Mouse (Mus musculus): ENCODE measurements around the gene Rnf141. TPM values are rescaled to one million over a fixed set of nuclear protein-coding genes. Genes with fewer than 3 reads are reported as not detected.

The Rnf141 gene
- polyA plus RNA-seq, 1 experiment from 2014 or later, result 18.6 TPM

GRCm38 (mm10) chr7:110792201-110792600 lies 52.1 kb downstream of the Rnf141 start:
- peaks cover 13% of the 10 kb centered on the region for H3K4me1 ChIP-seq
- no peak overlapping the region for H3K9ac ChIP-seq
- H3K4me2 ChIP-seq, result no peak overlapping the region
- H3K9me3 ChIP-seq, result no peaks in the 10 kb centered on the region
- H3K36me3 ChIP-seq, result 0 out of 2 replicates have a peak, but pooled peaks cover 2% of the 10 kb centered on the region
- H3K27ac ChIP-seq, result no peak overlapping the region
- 74% methylated on average over 5 of the region's 5 CpGs for WGBS
- no peak for ATAC-seq (ENCODE audit: insufficient number of reproducible peaks, low FRiP score, low TSS enrichment, low read depth)
- H3K4me3 ChIP-seq, result no peak overlapping the region
- H3K27me3 ChIP-seq, result no peaks in the 10 kb centered on the region

GRCm38 (mm10) chr7:110790878-110791277 lies 53.4 kb downstream of the Rnf141 start:
- peaks cover 4% of the 10 kb centered on the region; the same call in 1 of the 2 replicates for H3K4me1 ChIP-seq
- H3K4me3 ChIP-seq, result no peak overlapping the region
- H3K4me2 ChIP-seq, result no peak overlapping the region
- H3K27ac ChIP-seq, result no peak overlapping the region
- no peak for ATAC-seq (ENCODE audit: insufficient number of reproducible peaks, low FRiP score, low TSS enrichment, low read depth)
- H3K36me3 ChIP-seq, result 0 out of 2 replicates have a peak, but pooled peaks cover 2% of the 10 kb centered on the region
- no peak overlapping the region for H3K9ac ChIP-seq
- H3K9me3 ChIP-seq, result no peaks in the 10 kb centered on the region
- WGBS, result 71% methylated on average over 8 of the region's 8 CpGs
- H3K27me3 ChIP-seq, result no peaks in the 10 kb centered on the region

GRCm38 (mm10) chr7:110787310-110787709 lies 56.9 kb downstream of the Rnf141 start:
- no peak overlapping the region for H3K4me3 ChIP-seq
- no peak overlapping the region for H3K27ac ChIP-seq
- H3K4me2 ChIP-seq, result no peak overlapping the region
- no peak for ATAC-seq (ENCODE audit: insufficient number of reproducible peaks, low FRiP score, low TSS enrichment, low read depth)
- H3K9me3 ChIP-seq, result no peaks in the 10 kb centered on the region
- H3K36me3 ChIP-seq, result 0 out of 2 replicates have a peak, but pooled peaks cover 2% of the 10 kb centered on the region
- H3K27me3 ChIP-seq, result no peaks in the 10 kb centered on the region
- WGBS, result 65% methylated on average over 6 of the region's 6 CpGs
- H3K4me1 ChIP-seq, result peaks cover 3% of the 10 kb centered on the region; the same call in 1 of the 2 replicates
- H3K9ac ChIP-seq, result no peak overlapping the region

- ATAC-seq (ENCODE audit: insufficient number of reproducible peaks, low FRiP score, low TSS enrichment, low read depth), result no peak
- WGBS, result 61% methylated on average over 3 of the region's 3 CpGs
- peaks cover 19% of the 10 kb centered on the region for H3K4me1 ChIP-seq
These were observed 58.5 kb downstream of the Rnf141 start for GRCm38 (mm10) chr7:110785741-110786146.

GRCm38 (mm10) chr7:110784965-110785364 lies 59.3 kb downstream of the Rnf141 start:
- H3K36me3 ChIP-seq, result no peaks in the 10 kb centered on the region
- no peaks in the 10 kb centered on the region for H3K27me3 ChIP-seq
- no peak overlapping the region for H3K4me3 ChIP-seq
- no peak overlapping the region for H3K27ac ChIP-seq
- no peaks in the 10 kb centered on the region for H3K9me3 ChIP-seq
- H3K9ac ChIP-seq, result no peak overlapping the region
- H3K4me1 ChIP-seq, result peaks cover 27% of the 10 kb centered on the region
- H3K4me2 ChIP-seq, result no peak overlapping the region
- ATAC-seq (ENCODE audit: insufficient number of reproducible peaks, low FRiP score, low TSS enrichment, low read depth), result no peak
- 48% methylated on average over 8 of the region's 8 CpGs for WGBS

More at GRCm38 (mm10) chr7:110785741-110786146, 58.5 kb downstream of the Rnf141 start:
- Histone ChIP-seq H3K36me3 (no peaks in the 10 kb centered on the region), H3K4me3 (no peak overlapping the region), H3K27me3 (no peaks in the 10 kb centered on the region), H3K9ac (no peak overlapping the region), H3K9me3 (no peaks in the 10 kb centered on the region), H3K27ac (no peak overlapping the region), H3K4me2 (no peak overlapping the region)

- Histone ChIP-seq H3K36me3 (no peaks in the 10 kb centered on the region), H3K4me1 (peaks cover 33% of the 10 kb centered on the region), H3K4me3 (no peak overlapping the region), H3K9me3 (no peaks in the 10 kb centered on the region), H3K27ac (no peak overlapping the region), H3K4me2 (no peak overlapping the region), H3K9ac (no peak overlapping the region), H3K27me3 (no peaks in the 10 kb centered on the region)
- 48% methylated on average over 10 of the region's 10 CpGs for WGBS
- no peak for ATAC-seq (ENCODE audit: insufficient number of reproducible peaks, low FRiP score, low TSS enrichment, low read depth)
These were observed 61.3 kb downstream of the Rnf141 start for GRCm38 (mm10) chr7:110782845-110783478.

- no peak overlapping the region for H3K9ac ChIP-seq
- H3K9me3 ChIP-seq, result no peaks in the 10 kb centered on the region
- no peak overlapping the region for H3K4me3 ChIP-seq
- peak overlapping the region; percentile 60; the same call in 1 of the 2 replicates for H3K27ac ChIP-seq
- H3K4me2 ChIP-seq, result no peak overlapping the region
- H3K4me1 ChIP-seq, result peaks cover 33% of the 10 kb centered on the region
- WGBS, result 49% methylated on average over 7 of the region's 7 CpGs
- H3K27me3 ChIP-seq, result no peaks in the 10 kb centered on the region
- no peaks in the 10 kb centered on the region for H3K36me3 ChIP-seq
- no peak for ATAC-seq (ENCODE audit: insufficient number of reproducible peaks, low FRiP score, low TSS enrichment, low read depth)
These were observed 62.1 kb downstream of the Rnf141 start for GRCm38 (mm10) chr7:110782135-110782534.

- H3K36me3 ChIP-seq, result no peaks in the 10 kb centered on the region
- H3K9ac ChIP-seq, result no peak overlapping the region
- H3K27me3 ChIP-seq, result no peaks in the 10 kb centered on the region
- peaks cover 41% of the 10 kb centered on the region for H3K4me1 ChIP-seq
- no peak overlapping the region for H3K4me2 ChIP-seq
- H3K9me3 ChIP-seq, result no peaks in the 10 kb centered on the region
- 45% methylated on average over 2 of the region's 2 CpGs for WGBS
- H3K4me3 ChIP-seq, result no peak overlapping the region
- ATAC-seq (ENCODE audit: insufficient number of reproducible peaks, low FRiP score, low TSS enrichment, low read depth), result no peak
- peak overlapping the region; percentile 60 for H3K27ac ChIP-seq
These were observed 63.0 kb downstream of the Rnf141 start for GRCm38 (mm10) chr7:110781231-110781711.

- no peak overlapping the region for H3K4me2 ChIP-seq
- no peaks in the 10 kb centered on the region for H3K9me3 ChIP-seq
- H3K9ac ChIP-seq, result no peak overlapping the region
- H3K27ac ChIP-seq, result peak overlapping the region; percentile 5; the same call in 1 of the 2 replicates
- 72% methylated on average over 4 of the region's 4 CpGs for WGBS
- H3K4me1 ChIP-seq, result peaks cover 39% of the 10 kb centered on the region
- no peak overlapping the region for H3K4me3 ChIP-seq
- H3K27me3 ChIP-seq, result no peaks in the 10 kb centered on the region
- no peak for ATAC-seq (ENCODE audit: insufficient number of reproducible peaks, low FRiP score, low TSS enrichment, low read depth)
- no peaks in the 10 kb centered on the region for H3K36me3 ChIP-seq
These were observed 63.7 kb downstream of the Rnf141 start for GRCm38 (mm10) chr7:110780520-110780919.

GRCm38 (mm10) chr7:110779605-110780111 lies 64.6 kb downstream of the Rnf141 start:
- H3K27ac ChIP-seq, result peak overlapping the region; percentile 5; the same call in 1 of the 2 replicates
- 78% methylated on average over 8 of the region's 8 CpGs for WGBS
- ATAC-seq (ENCODE audit: insufficient number of reproducible peaks, low FRiP score, low TSS enrichment, low read depth), result no peak

GRCm38 (mm10) chr7:110778933-110779332 lies 65.3 kb downstream of the Rnf141 start:
- no peak overlapping the region for H3K4me2 ChIP-seq
- WGBS, result 89% methylated on average over 7 of the region's 7 CpGs
- H3K9ac ChIP-seq, result no peak overlapping the region
- no peaks in the 10 kb centered on the region for H3K36me3 ChIP-seq
- peaks cover 43% of the 10 kb centered on the region for H3K4me1 ChIP-seq
- H3K27ac ChIP-seq, result no peak overlapping the region
- no peak for ATAC-seq (ENCODE audit: insufficient number of reproducible peaks, low FRiP score, low TSS enrichment, low read depth)
- H3K4me3 ChIP-seq, result no peak overlapping the region
- H3K27me3 ChIP-seq, result no peaks in the 10 kb centered on the region
- no peaks in the 10 kb centered on the region for H3K9me3 ChIP-seq

More at GRCm38 (mm10) chr7:110779605-110780111, 64.6 kb downstream of the Rnf141 start:
- Histone ChIP-seq H3K27me3 (no peaks in the 10 kb centered on the region), H3K36me3 (no peaks in the 10 kb centered on the region), H3K9ac (no peak overlapping the region), H3K9me3 (no peaks in the 10 kb centered on the region), H3K4me2 (no peak overlapping the region), H3K4me3 (no peak overlapping the region), H3K4me1 (peaks cover 39% of the 10 kb centered on the region)
